Comparison of ENCODE assay signal across 8 mouse cellular contexts in genomic region chr3:27182733-27183600, GRCm38 (mm10). TPM values are rescaled to one million over a fixed set of nuclear protein-coding genes. Genes with fewer than 3 reads are reported as not detected.
DNase-seq lines count a peak whose midpoint lies in the region; ATAC-seq and TF ChIP-seq lines count a peak whose summit lies in the region.

TSS of gene Nceh1 (plus strand) at chr3:27182965.

- H3K27me3 ChIP-seq in G1E (ENCODE audit: insufficient read depth, low read length), result peaks cover 7% of the 10 kb centered on the region; the same call in 1 of the 2 replicates
- no peaks in the 10 kb centered on the region for H3K27me3 ChIP-seq in forebrain, postnatal 0 days (ENCODE audit: insufficient read depth, low read length)
- H3K27me3 ChIP-seq in lung, embryonic 15.5 days, result peaks cover 4% of the 10 kb centered on the region; the same call in 1 of the 2 replicates

- peak; percentile 85 for DNase-seq in G1E (ENCODE audit: low spot score)
- DNase-seq in cerebellum, adult 18-20 months, result peak; percentile 96
- DNase-seq in forebrain, postnatal 0 days, result peak; percentile 92
- peak; percentile 96 for DNase-seq in heart, postnatal 4 days
- peak; percentile 95 to 96 for DNase-seq in layer of hippocampus, adult 8-10 months (ENCODE audit: low spot score in 2 of 2)
- DNase-seq in ovary, adult 18-20 months (ENCODE audit: low spot score), result peak; percentile 91
- DNase-seq in thymus, postnatal 0 days (ENCODE audit: low spot score), result peak; percentile 97

- peak within 1 kb of the TSS; percentile 85 for H3K4me3 ChIP-seq in G1E (ENCODE audit: low read depth, low read length)
- H3K4me3 ChIP-seq in forebrain, postnatal 0 days (ENCODE audit: low read depth, low read length), result peak within 1 kb of the TSS; percentile 78
- H3K4me3 ChIP-seq in lung, embryonic 15.5 days, result peak within 1 kb of the TSS; percentile 59

- peak within 1 kb of the TSS; percentile 69 for H3K9ac ChIP-seq in forebrain, postnatal 0 days
- H3K9ac ChIP-seq in lung, embryonic 15.5 days, result peak within 1 kb of the TSS; percentile 41

- peaks cover 31% of the 10 kb centered on the region for H3K36me3 ChIP-seq in G1E (replicated peaks)
- no peaks in the 10 kb centered on the region for H3K36me3 ChIP-seq in forebrain, postnatal 0 days (ENCODE audit: insufficient read depth)
- H3K36me3 ChIP-seq in lung, embryonic 15.5 days, result no peaks in the 10 kb centered on the region

- no peaks in the 10 kb centered on the region for H3K9me3 ChIP-seq in G1E (replicated peaks)
- H3K9me3 ChIP-seq in forebrain, postnatal 0 days (ENCODE audit: low read length), result no peaks in the 10 kb centered on the region
- H3K9me3 ChIP-seq in lung, embryonic 15.5 days, result no peaks in the 10 kb centered on the region

- ATAC-seq in G1E (ENCODE audit: extremely low read depth, insufficient number of reproducible peaks, low FRiP score, poor library complexity, severe bottlenecking), result peak; percentile 98
- ATAC-seq in forebrain, postnatal 0 days, result peak; percentile 99
- peak; percentile 96 for ATAC-seq in lung, embryonic 15.5 days (ENCODE audit: borderline replicate concordance, extremely low read depth, low FRiP score, low TSS enrichment)

- H3K27ac ChIP-seq in forebrain, postnatal 0 days (ENCODE audit: low read depth, low read length), result peak within 1 kb of the TSS; percentile 50
- no peak within 1 kb of the TSS for H3K27ac ChIP-seq in lung, embryonic 15.5 days

- H3K4me1 ChIP-seq in G1E (ENCODE audit: insufficient read depth, low read depth, low read length), result peaks cover 17% of the 10 kb centered on the region
- no peaks in the 10 kb centered on the region for H3K4me1 ChIP-seq in forebrain, postnatal 0 days (ENCODE audit: insufficient read depth)
- H3K4me1 ChIP-seq in lung, embryonic 15.5 days, result peaks cover 8% of the 10 kb centered on the region; the same call in 1 of the 2 replicates

- peak; percentile 71 for TF ChIP-seq CTCF in G1E (IDR thresholded peaks at IDR 0.05; ENCODE audit: low read depth, low read length)
- peak; percentile 95 for TF ChIP-seq CTCF in forebrain, postnatal 0 days (IDR thresholded peaks at IDR 0.05; ENCODE audit: low read depth)

- H3K4me2 ChIP-seq in forebrain, postnatal 0 days (ENCODE audit: low read depth), result peak within 1 kb of the TSS; percentile 97
- H3K4me2 ChIP-seq in lung, embryonic 15.5 days, result peak within 1 kb of the TSS; percentile 94

- under 1% methylated on average over 54 of the region's 54 CpGs for WGBS in forebrain, postnatal 0 days
- WGBS in lung, embryonic 15.5 days, result under 1% methylated on average over 54 of the region's 54 CpGs

RNA-seq across cellular contexts. Expression of gene Nceh1, which starts in this region (rescaled TPM):
- total RNA-seq in G1E (2014; fragmentation: Nextera tagmentation) (25.7 and 28.1 TPM in 2 replicates), G1E (2017) (40.5 and 45.1 TPM in 2 replicates)
- 17.2 and 19.7 TPM in 2 replicates for polyA plus RNA-seq in G1E (2012)
- 18.6 and 22.7 TPM in 2 replicates for total RNA-seq in forebrain, postnatal 0 days (2014; rRNA removed)
- 17.4 and 27.9 TPM in 2 replicates for polyA plus RNA-seq in forebrain, postnatal 0 days (2015; fragmentation: Nextera tagmentation; extraction: Ambion mirVana)
- total RNA-seq in heart, postnatal 4 days (2021), result 100 to 1,000 TPM; 111 to 114 TPM
- total RNA-seq in layer of hippocampus, adult 8-10 months (2022), result 100 to 1,000 TPM; 106 to 125 (median 109) TPM
- polyA plus RNA-seq in lung, embryonic 15.5 days (2015; fragmentation: Nextera tagmentation; extraction: Ambion mirVana), result 7.9 and 8.5 TPM in 2 replicates
- 11.1 and 14.3 TPM in 2 replicates for polyA plus RNA-seq in thymus, postnatal 0 days (2015; fragmentation: Nextera tagmentation; extraction: Ambion mirVana)
